Mouse (Mus musculus): ENCODE measurements at regions not wholly inside any gene's neighbourhood (a gene's known extent, or its start where the extent isn't known, plus 50 kb on each side); places are given as distances from the start of the nearest gene placed in this dataset.

- no peak overlapping the region for H3K27ac ChIP-seq (ENCODE audit: low read depth, low read length)
- TF ChIP-seq CTCF (IDR thresholded peaks at IDR 0.05; ENCODE audit: low read depth) = no peak
- no peak overlapping the region for H3K9ac ChIP-seq
- no peaks in the 10 kb centered on the region for H3K4me1 ChIP-seq (ENCODE audit: insufficient read depth)
- DNase-seq (no peak), ATAC-seq (no peak)
- H3K9me3 ChIP-seq (ENCODE audit: low read length) = no peaks in the 10 kb centered on the region
- 76% methylated on average over 8 of the region's 8 CpGs for WGBS
- H3K4me3 ChIP-seq (ENCODE audit: low read depth, low read length) = no peak overlapping the region
- no peak overlapping the region for H3K4me2 ChIP-seq (ENCODE audit: low read depth)
- H3K27me3 ChIP-seq (ENCODE audit: insufficient read depth, low read length) = no peaks in the 10 kb centered on the region
- H3K36me3 ChIP-seq (ENCODE audit: insufficient read depth) = no peaks in the 10 kb centered on the region
Measured at GRCm38 (mm10) chr6:50991528-50992125, 337.4 kb upstream of the Npvf start.

- Histone ChIP-seq H3K4me2 (ENCODE audit: low read depth) (no peak overlapping the region), H3K9me3 (ENCODE audit: low read length) (no peaks in the 10 kb centered on the region), H3K27me3 (ENCODE audit: insufficient read depth, low read length) (no peaks in the 10 kb centered on the region), H3K4me3 (ENCODE audit: low read depth, low read length) (no peak overlapping the region), H3K27ac (ENCODE audit: low read depth, low read length) (no peak overlapping the region), H3K9ac (no peak overlapping the region), H3K36me3 (ENCODE audit: insufficient read depth) (no peaks in the 10 kb centered on the region), H3K4me1 (ENCODE audit: insufficient read depth) (no peaks in the 10 kb centered on the region)
- DNase-seq (no peak), ATAC-seq (no peak)
- no peak for TF ChIP-seq CTCF (IDR thresholded peaks at IDR 0.05; ENCODE audit: low read depth)
- 43% methylated on average over 6 of the region's 6 CpGs for WGBS
Measured at GRCm38 (mm10) chr6:50993952-50994351, 339.7 kb upstream of the Npvf start.

- Histone ChIP-seq H3K9ac (no peak overlapping the region), H3K36me3 (ENCODE audit: insufficient read depth) (no peaks in the 10 kb centered on the region), H3K4me2 (ENCODE audit: low read depth) (no peak overlapping the region), H3K4me1 (ENCODE audit: insufficient read depth) (peaks cover 11% of the 10 kb centered on the region; the same call in 1 of the 2 replicates), H3K27me3 (ENCODE audit: insufficient read depth, low read length) (no peaks in the 10 kb centered on the region), H3K4me3 (ENCODE audit: low read depth, low read length) (no peak overlapping the region), H3K27ac (ENCODE audit: low read depth, low read length) (no peak overlapping the region), H3K9me3 (ENCODE audit: low read length) (no peaks in the 10 kb centered on the region)
- TF ChIP-seq CTCF (IDR thresholded peaks at IDR 0.05; ENCODE audit: low read depth) = no peak
- peak; percentile 43 for DNase-seq
- ATAC-seq = peak; percentile 59
- 30% methylated on average over 7 of the region's 7 CpGs for WGBS
Measured at GRCm38 (mm10) chr6:51002713-51003112, 348.5 kb upstream of the Npvf start.

DNA sequence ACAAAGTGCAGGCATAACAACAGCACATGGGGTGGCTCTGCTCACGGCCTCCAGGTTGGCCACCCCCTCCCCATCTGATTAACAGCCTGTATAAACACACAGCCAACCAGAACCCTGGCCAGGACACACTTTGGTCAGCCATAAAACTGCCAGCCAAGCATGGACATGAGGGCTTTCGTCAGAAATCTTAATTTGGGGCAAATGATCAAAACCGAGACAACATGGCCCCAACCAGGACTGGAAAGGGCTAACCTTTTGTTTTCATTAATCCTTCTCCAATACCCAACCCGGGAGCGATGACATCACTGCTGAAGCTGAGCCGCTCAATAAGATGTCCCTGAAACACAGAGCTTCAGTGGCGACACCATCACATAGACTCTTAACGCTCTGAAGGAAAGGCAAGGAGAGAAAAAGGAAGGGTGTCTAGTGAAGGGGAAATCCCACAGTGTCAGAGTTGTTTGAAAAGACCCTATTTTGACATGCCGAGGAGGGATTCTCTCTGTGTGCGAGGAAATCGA, 351.9 kb upstream of the Npvf start:
- 9% methylated on average over 11 of the region's 11 CpGs for WGBS
- peak; percentile 63 for ATAC-seq
- Histone ChIP-seq H3K27ac (ENCODE audit: low read depth, low read length) (peak overlapping the region; percentile 22; the same call in 1 of the 2 replicates), H3K27me3 (ENCODE audit: insufficient read depth, low read length) (no peaks in the 10 kb centered on the region), H3K4me3 (ENCODE audit: low read depth, low read length) (no peak overlapping the region), H3K9ac (0 out of 2 replicates have a peak overlapping the region, but pooled peaks have one; percentile 22), H3K9me3 (ENCODE audit: low read length) (no peaks in the 10 kb centered on the region), H3K4me2 (ENCODE audit: low read depth) (peak overlapping the region; percentile 13; the same call in 1 of the 2 replicates), H3K36me3 (ENCODE audit: insufficient read depth) (no peaks in the 10 kb centered on the region), H3K4me1 (ENCODE audit: insufficient read depth) (peaks cover 11% of the 10 kb centered on the region; the same call in 1 of the 2 replicates)
- peak; percentile 64 for DNase-seq
- no peak for TF ChIP-seq CTCF (IDR thresholded peaks at IDR 0.05; ENCODE audit: low read depth)

- Histone ChIP-seq H3K4me2 (ENCODE audit: low read depth) (no peak overlapping the region), H3K4me3 (ENCODE audit: low read depth, low read length) (no peak overlapping the region), H3K9me3 (ENCODE audit: low read length) (no peaks in the 10 kb centered on the region), H3K27me3 (ENCODE audit: insufficient read depth, low read length) (no peaks in the 10 kb centered on the region), H3K36me3 (ENCODE audit: insufficient read depth) (no peaks in the 10 kb centered on the region), H3K9ac (no peak overlapping the region), H3K27ac (ENCODE audit: low read depth, low read length) (no peak overlapping the region), H3K4me1 (ENCODE audit: insufficient read depth) (peaks cover 11% of the 10 kb centered on the region; the same call in 1 of the 2 replicates)
- 67% methylated on average over 14 of the region's 14 CpGs for WGBS
- TF ChIP-seq CTCF (IDR thresholded peaks at IDR 0.05; ENCODE audit: low read depth) = no peak
- DNase-seq (no peak), ATAC-seq (peak; percentile 53; the same call in 1 of the 2 replicates)
Measured at GRCm38 (mm10) chr6:51009526-51010340, 355.5 kb upstream of the Npvf start.

- no peaks in the 10 kb centered on the region for H3K36me3 ChIP-seq (ENCODE audit: insufficient read depth)
- H3K4me3 ChIP-seq (ENCODE audit: low read depth, low read length) = no peak overlapping the region
- no peak for TF ChIP-seq CTCF (IDR thresholded peaks at IDR 0.05; ENCODE audit: low read depth)
- H3K4me1 ChIP-seq (ENCODE audit: insufficient read depth) = peaks cover 9% of the 10 kb centered on the region; the same call in 1 of the 2 replicates
- no peaks in the 10 kb centered on the region for H3K27me3 ChIP-seq (ENCODE audit: insufficient read depth, low read length)
- ATAC-seq (no peak), DNase-seq (no peak)
- H3K27ac ChIP-seq (ENCODE audit: low read depth, low read length) = no peak overlapping the region
- H3K9ac ChIP-seq = no peak overlapping the region
- H3K9me3 ChIP-seq (ENCODE audit: low read length) = no peaks in the 10 kb centered on the region
- 80% methylated on average over 1 of the region's 1 CpGs for WGBS
- no peak overlapping the region for H3K4me2 ChIP-seq (ENCODE audit: low read depth)
Measured at GRCm38 (mm10) chr6:51010536-51010935, 356.3 kb upstream of the Npvf start.

All from forebrain, postnatal 0 days (tissue).